Mouse (Mus musculus) cerebellum, adult 2 months (tissue): ENCODE results near the gene Grm7.

ENCODE experiments used
- CTCF ChIP-seq: fragments of 200-500 bp; IDR thresholded peaks from 2 replicates; pipeline ENCODE4 v1.5.1; 2011; ENCODE audit warnings: low read depth, mild to moderate bottlenecking, control low read depth, low read length, moderate library complexity, borderline replicate concordance; ENCODE audit not compliant: insufficient read depth
- POLR2A ChIP-seq: fragments of 200-500 bp; IDR thresholded peaks from 2 replicates; pipeline ENCODE4 v1.6.1; 2011; ENCODE audit warnings: low read length, control low read depth, borderline replicate concordance; ENCODE audit not compliant: insufficient read depth

DNA sequence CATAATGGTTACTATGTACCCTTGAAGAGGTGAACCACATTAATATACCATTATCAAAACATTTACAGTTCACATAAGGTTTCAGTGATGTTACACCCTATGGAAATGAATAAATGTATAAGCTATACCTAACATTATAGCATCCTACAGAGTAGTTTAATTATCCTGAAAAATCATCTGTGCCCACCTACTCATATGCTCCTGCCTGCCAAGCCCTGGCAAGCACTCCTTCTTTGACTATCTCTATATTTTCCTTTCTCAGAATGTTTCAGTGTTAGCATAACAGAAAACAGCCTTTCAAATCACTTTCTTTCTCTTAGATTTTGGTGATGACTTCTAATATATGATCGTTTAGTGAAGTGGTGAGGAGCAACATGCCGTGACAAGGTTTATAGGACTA lies 147.3 kb downstream of the Grm7 start:
- TF ChIP-seq CTCF: no peak
- TF ChIP-seq POLR2A: no peak
